Mouse (Mus musculus) kidney, embryonic 15.5 days (tissue): Measurements from ENCODE around the gene Wnt2. TPM values are rescaled to one million over a fixed set of nuclear protein-coding genes. Genes with fewer than 3 reads are reported as not detected.

ENCODE experiments used
- ATAC-seq: fragments of 200-750 bp; cut with Nextera tagmentation; replicated peaks from 2 replicates; pipeline ENCODE4 v1.8.0; 2017; ENCODE audit warnings: moderate TSS enrichment; ENCODE audit not compliant: low FRiP score
- H3K27ac ChIP-seq: fragments of 300-500 bp; sonication (generic); 2 replicates; pipeline ENCODE4 v1.5.1; 2015; ENCODE audit warnings: mild to moderate bottlenecking, inconsistent platforms
- H3K27me3 ChIP-seq: fragments of 300-500 bp; sonication (generic); 2 replicates; pipeline ENCODE4 v1.6.1; 2015; ENCODE audit warnings: inconsistent platforms
- H3K36me3 ChIP-seq: fragments of 300-500 bp; sonication (generic); 2 replicates; pipeline ENCODE4 v1.6.1; 2015; ENCODE audit warnings: inconsistent platforms
- H3K4me1 ChIP-seq: fragments of 300-500 bp; sonication (generic); 2 replicates; pipeline ENCODE4 v1.6.1; 2015; ENCODE audit warnings: inconsistent platforms
- H3K4me2 ChIP-seq: fragments of 300-500 bp; sonication (generic); 2 replicates; pipeline ENCODE4 v1.6.1; 2015; ENCODE audit warnings: moderate library complexity, mild to moderate bottlenecking, inconsistent platforms
- H3K4me3 ChIP-seq: fragments of 300-500 bp; sonication (generic); replicated peaks from 2 replicates; pipeline ENCODE4 v1.5.1; 2015; ENCODE audit warnings: mild to moderate bottlenecking, inconsistent platforms
- H3K9ac ChIP-seq: fragments of 300-500 bp; sonication (generic); 2 replicates; pipeline ENCODE4 v1.6.1; 2015; ENCODE audit warnings: mild to moderate bottlenecking, inconsistent platforms
- H3K9me3 ChIP-seq: fragments of 300-500 bp; sonication (generic); replicated peaks from 2 replicates; pipeline ENCODE4 v1.6.1; 2016; ENCODE audit warnings: inconsistent platforms
- WGBS: fragments of 180-500 bp; shearing (Covaris S2); methylation state at CpG from one replicate; pipeline ENCODE4 v1.1.7; 2015; ENCODE audit warnings: mixed read lengths; 5-methylcytosine and 5-hydroxymethylcytosine counted together
- polyA plus RNA-seq: library from polyadenylated mRNA; unstranded; fragments of >200 nt; fragmentation: Nextera tagmentation; extraction: Ambion mirVana; gene quantifications from 2 replicates; pipeline ENCODE4 v1.2.1, GENCODE M21; 2015

Gene Wnt2
- polyA plus RNA-seq = 1.1 and 2.9 TPM in 2 replicates

DNA sequence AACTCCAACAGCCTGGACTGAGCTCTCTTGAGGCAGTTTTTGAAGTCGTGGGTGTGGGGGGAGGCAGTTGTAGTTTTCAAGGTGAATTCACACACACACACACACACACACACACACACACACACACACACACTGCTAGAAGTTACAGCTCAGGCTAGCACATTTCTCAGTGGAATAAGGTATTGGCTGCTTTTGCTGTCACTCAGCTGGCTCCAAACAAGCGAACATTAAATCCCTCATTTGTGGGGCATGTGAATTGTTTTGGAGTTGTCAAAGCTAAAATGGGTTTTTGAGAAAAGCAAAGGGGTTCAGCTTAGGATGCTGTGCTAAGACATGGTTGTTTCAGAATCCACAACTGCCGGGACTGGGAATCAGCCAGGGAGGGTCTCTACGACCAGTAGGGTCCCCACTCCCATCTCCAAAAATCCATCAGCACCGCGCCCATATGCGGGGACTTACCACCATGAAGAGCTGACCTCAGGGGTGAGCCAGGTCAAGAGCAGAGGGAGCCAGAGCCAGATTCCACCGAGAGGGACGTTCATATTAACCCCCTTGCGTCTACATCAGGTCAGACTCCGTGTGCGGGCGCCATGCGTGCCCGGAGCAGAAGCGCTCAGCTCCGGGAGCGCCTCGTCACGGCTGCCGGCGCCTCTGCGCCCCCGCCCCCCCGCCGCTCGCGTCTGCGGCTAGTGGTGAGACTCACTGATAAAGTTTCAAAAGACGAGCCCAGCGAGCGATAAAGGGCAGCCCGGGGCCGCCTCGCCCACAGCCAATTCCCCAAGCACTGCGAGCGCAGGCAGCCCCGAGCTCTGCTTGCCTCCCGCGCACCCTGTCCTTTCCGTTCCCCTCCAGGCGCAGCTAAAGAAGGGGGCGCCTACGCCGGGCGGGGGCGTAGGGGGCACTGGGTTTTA is at the start of gene Wnt2:
TSS of gene Wnt2 (minus strand) at position 840 of the 911 bp plus-strand sequence.
- Histone ChIP-seq H3K9me3 (no peaks in the 10 kb centered on the region), H3K36me3 (no peaks in the 10 kb centered on the region), H3K27me3 (peaks cover 53% of the 10 kb centered on the region), H3K4me1 (peaks cover 25% of the 10 kb centered on the region), H3K9ac (0 out of 2 replicates have a peak within 1 kb of the TSS, but pooled peaks have one; percentile 29), H3K27ac (no peak within 1 kb of the TSS), H3K4me2 (peak within 1 kb of the TSS; percentile 93), H3K4me3 (peak within 1 kb of the TSS; percentile 52)
- ATAC-seq = peak; percentile 65
- under 1% methylated on average over 47 of the region's 47 CpGs for WGBS

DNA sequence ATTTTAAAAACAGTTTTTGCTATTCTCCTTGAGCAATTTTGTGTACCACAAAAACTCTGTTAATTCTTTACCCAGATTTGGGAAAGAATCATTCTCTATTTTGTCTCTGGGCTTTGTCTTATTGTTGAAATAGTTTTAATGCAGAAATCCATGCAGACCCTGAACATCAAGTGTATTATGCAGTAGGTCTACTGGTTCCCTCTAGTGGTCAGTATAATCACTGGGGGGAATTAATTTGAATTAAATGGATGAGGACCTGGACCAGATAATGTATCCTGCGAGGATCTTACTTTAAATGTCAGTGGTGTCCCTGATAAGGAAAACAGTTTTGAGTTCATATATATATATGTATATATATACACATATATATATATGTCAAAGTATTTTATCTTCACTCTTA is 48.2 kb upstream of the Wnt2 start:
- no peak overlapping the region for H3K9ac ChIP-seq
- H3K4me3 ChIP-seq = no peak overlapping the region
- no peak overlapping the region for H3K27ac ChIP-seq
- WGBS = 26% methylated on average over 1 of the region's 1 CpGs
- H3K36me3 ChIP-seq = no peaks in the 10 kb centered on the region
- ATAC-seq = no peak
- no peak overlapping the region for H3K4me2 ChIP-seq
- H3K27me3 ChIP-seq = no peaks in the 10 kb centered on the region
- no peaks in the 10 kb centered on the region for H3K9me3 ChIP-seq
- H3K4me1 ChIP-seq = no peaks in the 10 kb centered on the region

DNA sequence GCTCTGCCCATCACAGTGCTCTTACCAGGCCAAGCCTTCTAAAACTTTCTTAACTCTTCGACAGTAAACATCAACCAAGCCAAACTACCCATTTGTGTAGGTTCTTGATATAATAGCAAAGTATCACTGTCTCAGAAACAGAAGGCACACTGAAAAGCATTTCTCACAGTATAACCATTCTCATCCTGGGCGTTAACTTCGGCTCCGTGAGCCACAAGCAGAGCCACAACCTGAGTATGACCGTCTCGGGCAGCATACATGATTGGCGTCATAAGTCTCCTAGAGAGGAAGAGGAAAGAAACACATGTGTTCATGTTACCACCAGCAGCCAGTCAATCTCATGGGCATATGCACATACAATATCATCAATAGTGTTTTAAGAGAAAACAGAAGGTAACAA is 46.6 kb upstream of the Wnt2 start:
- Histone ChIP-seq H3K9ac (no peak overlapping the region), H3K4me2 (no peak overlapping the region), H3K4me1 (no peaks in the 10 kb centered on the region), H3K27me3 (no peaks in the 10 kb centered on the region), H3K36me3 (no peaks in the 10 kb centered on the region), H3K4me3 (no peak overlapping the region), H3K9me3 (no peaks in the 10 kb centered on the region), H3K27ac (no peak overlapping the region)
- WGBS = 80% methylated on average over 7 of the region's 7 CpGs
- ATAC-seq = no peak

DNA sequence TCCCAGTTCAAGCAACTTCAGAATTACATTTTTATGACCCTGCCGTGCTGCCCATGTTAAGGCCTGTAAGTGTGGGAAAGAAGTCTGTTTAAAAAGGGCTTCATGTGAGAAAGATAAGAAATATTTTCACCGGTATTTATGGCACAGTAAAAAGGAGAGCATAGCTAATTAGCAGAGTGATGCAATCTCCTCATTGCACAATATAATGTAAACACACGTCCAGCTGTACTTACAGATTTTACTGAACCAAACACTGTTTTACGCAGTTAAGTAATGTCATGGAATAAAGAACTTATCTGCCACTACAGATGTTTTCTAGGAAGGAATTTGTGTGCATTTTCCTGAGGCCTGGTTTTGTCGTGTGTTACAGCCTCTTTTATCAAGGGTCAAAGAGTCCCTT is 46.2 kb upstream of the Wnt2 start:
- no peak for ATAC-seq
- Histone ChIP-seq H3K9me3 (no peaks in the 10 kb centered on the region), H3K9ac (no peak overlapping the region), H3K4me3 (no peak overlapping the region), H3K36me3 (no peaks in the 10 kb centered on the region), H3K4me2 (no peak overlapping the region), H3K27me3 (no peaks in the 10 kb centered on the region), H3K4me1 (no peaks in the 10 kb centered on the region), H3K27ac (no peak overlapping the region)
- 50% methylated on average over 5 of the region's 5 CpGs for WGBS

DNA sequence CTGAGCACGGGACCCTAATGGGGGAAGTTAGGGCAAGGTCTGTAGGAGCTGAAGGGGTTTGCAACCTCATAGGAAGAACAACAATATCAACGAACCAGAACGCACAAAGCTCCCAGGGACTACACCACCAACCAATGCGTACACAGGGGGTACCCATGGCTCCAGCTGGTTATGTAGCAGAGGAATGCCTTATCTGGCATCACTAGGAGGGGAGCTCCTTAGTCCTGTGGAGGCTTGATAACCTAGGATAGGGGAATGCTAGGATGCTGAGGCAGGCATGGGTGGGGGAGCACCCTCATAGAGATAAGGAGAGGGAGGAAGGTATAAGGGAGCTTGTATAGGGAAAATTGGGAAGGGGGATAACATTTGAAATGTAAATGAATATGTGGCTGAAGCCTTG is 27.5 kb upstream of the Wnt2 start:
- Histone ChIP-seq H3K4me1 (no peaks in the 10 kb centered on the region), H3K27ac (no peak overlapping the region), H3K9me3 (no peaks in the 10 kb centered on the region), H3K4me2 (no peak overlapping the region), H3K9ac (no peak overlapping the region), H3K27me3 (no peaks in the 10 kb centered on the region), H3K4me3 (no peak overlapping the region), H3K36me3 (no peaks in the 10 kb centered on the region)
- ATAC-seq = no peak
- 87% methylated on average over 4 of the region's 4 CpGs for WGBS

DNA sequence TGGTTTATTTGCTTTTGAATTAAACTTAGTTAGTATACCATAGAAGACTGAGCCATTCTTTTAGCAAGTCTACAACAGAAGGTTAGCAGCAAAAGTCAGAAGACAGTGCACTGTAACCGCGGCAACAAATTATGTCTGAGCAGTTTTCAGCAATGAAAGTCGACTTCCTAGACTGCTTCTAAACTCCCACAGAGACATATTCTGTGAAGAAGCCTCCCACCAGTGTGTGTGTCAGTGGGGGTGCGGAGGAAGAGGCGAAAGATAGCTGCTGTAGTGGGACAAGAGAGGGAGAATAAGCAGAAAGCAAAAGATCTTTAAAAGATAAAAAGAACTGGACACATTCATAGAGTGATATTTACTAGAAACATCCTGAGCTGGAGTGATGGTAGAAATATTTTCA is 21.3 kb upstream of the Wnt2 start:
- 72% methylated on average over 5 of the region's 5 CpGs for WGBS
- Histone ChIP-seq H3K4me1 (no peaks in the 10 kb centered on the region), H3K4me3 (no peak overlapping the region), H3K9ac (no peak overlapping the region), H3K36me3 (no peaks in the 10 kb centered on the region), H3K27me3 (no peaks in the 10 kb centered on the region), H3K9me3 (no peaks in the 10 kb centered on the region), H3K4me2 (no peak overlapping the region), H3K27ac (no peak overlapping the region)
- ATAC-seq = no peak

DNA sequence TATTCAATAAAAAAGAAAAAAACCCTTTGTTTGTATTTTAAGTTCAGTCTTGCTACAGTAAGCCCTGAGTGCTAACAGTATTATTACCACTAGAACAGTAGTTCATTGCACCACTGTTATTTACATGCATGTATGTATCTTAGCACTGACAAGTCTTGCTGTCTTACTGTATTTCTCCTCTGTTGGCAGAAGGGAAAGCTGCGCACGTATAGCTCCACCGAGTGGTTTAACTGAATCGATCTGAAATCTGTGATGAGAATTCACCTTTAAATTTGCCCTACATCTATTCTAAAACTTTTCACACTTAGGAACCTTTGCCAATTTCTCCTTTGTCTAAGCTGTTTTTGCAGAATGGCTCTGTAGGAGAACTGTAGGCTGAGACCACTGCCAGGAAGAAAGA is 13.9 kb upstream of the Wnt2 start:
- H3K36me3 ChIP-seq = no peaks in the 10 kb centered on the region
- no peaks in the 10 kb centered on the region for H3K27me3 ChIP-seq
- H3K9me3 ChIP-seq = no peaks in the 10 kb centered on the region
- no peak overlapping the region for H3K27ac ChIP-seq
- H3K4me3 ChIP-seq = no peak overlapping the region
- no peaks in the 10 kb centered on the region for H3K4me1 ChIP-seq
- H3K4me2 ChIP-seq = no peak overlapping the region
- WGBS = 80% methylated on average over 4 of the region's 4 CpGs
- no peak overlapping the region for H3K9ac ChIP-seq
- ATAC-seq = no peak

DNA sequence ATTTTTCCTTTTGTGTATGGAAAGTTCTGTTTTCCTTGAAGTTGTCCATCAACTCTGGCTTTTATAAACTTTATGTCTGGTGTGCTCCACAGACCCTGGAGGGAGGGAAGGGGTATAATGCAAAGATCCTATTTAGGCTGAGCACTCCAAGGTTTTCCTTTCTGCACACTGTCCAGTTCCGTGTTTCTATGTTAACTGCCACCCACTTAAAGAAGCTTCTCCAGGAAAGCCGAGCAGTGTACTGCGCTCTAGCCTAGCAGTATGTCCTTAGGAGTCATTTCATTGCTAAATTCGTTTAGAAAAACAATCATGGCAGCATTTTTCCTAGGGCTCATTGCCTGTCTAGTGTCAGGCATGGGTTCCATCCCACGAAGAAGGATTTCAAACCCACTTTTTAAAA is 12.8 kb upstream of the Wnt2 start:
- no peaks in the 10 kb centered on the region for H3K9me3 ChIP-seq
- no peak overlapping the region for H3K4me2 ChIP-seq
- no peak overlapping the region for H3K9ac ChIP-seq
- H3K4me3 ChIP-seq = no peak overlapping the region
- H3K4me1 ChIP-seq = no peaks in the 10 kb centered on the region
- WGBS = 79% methylated on average over 5 of the region's 5 CpGs
- H3K36me3 ChIP-seq = no peaks in the 10 kb centered on the region
- H3K27me3 ChIP-seq = no peaks in the 10 kb centered on the region
- H3K27ac ChIP-seq = no peak overlapping the region
- no peak for ATAC-seq

DNA sequence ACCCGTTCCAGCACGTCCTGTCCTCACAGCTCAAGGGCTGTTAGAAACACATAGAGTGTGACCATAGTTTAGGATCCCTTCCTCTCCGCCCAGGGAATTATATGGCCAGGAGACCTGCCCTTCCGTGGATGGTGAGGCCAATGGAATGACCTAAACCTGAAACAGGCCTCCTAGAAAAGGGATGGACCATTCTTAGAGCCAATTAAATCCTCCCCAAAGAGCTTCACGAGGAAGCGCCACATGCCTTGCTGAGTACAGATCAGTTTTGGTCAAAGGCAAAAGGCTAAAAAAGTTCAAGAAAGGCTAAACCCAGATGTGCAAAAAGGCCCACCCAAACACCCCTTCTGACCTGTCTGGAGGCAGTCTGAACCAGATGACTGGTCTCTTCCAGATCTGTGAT is 1.9 kb upstream of the Wnt2 start:
- Histone ChIP-seq H3K36me3 (no peaks in the 10 kb centered on the region), H3K9me3 (no peaks in the 10 kb centered on the region), H3K27me3 (peaks cover 53% of the 10 kb centered on the region), H3K9ac (no peak overlapping the region), H3K4me2 (peak overlapping the region; percentile 93), H3K4me1 (peaks cover 25% of the 10 kb centered on the region), H3K27ac (no peak overlapping the region), H3K4me3 (peak overlapping the region; percentile 52)
- ATAC-seq = no peak
- WGBS = 17% methylated on average over 6 of the region's 6 CpGs

DNA sequence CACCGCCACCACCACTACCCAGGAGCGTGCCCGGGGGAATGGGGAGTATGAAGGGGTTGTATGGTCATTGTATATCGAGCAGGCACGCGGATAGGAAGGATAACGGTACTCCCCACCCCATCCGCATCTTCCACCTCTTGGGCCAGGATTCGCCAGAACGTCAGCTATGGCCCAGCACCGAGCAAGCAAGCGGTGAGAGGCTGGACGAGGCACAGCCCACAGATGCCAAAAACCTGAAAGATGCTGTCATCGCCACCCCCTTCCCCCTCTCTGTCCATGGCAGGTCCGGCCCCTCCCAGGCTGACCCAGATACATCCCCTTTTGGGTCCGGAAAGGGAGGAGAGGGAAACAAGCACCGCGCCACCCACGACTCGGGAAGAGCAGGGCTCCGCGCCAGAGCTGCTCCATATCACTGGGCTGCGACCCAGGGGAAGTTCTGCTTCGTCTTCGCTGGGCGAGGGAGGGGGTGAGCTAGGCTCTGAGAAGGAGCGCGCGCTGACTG is 1.2 kb upstream of the Wnt2 start:
- Histone ChIP-seq H3K4me3 (peak overlapping the region; percentile 52), H3K4me2 (peak overlapping the region; percentile 93), H3K4me1 (peaks cover 25% of the 10 kb centered on the region), H3K9ac (0 out of 2 replicates have a peak overlapping the region, but pooled peaks have one; percentile 10), H3K9me3 (no peaks in the 10 kb centered on the region), H3K27ac (no peak overlapping the region), H3K27me3 (peaks cover 53% of the 10 kb centered on the region), H3K36me3 (no peaks in the 10 kb centered on the region)
- peak; percentile 76 for ATAC-seq
- WGBS = 1% methylated on average over 29 of the region's 29 CpGs

DNA sequence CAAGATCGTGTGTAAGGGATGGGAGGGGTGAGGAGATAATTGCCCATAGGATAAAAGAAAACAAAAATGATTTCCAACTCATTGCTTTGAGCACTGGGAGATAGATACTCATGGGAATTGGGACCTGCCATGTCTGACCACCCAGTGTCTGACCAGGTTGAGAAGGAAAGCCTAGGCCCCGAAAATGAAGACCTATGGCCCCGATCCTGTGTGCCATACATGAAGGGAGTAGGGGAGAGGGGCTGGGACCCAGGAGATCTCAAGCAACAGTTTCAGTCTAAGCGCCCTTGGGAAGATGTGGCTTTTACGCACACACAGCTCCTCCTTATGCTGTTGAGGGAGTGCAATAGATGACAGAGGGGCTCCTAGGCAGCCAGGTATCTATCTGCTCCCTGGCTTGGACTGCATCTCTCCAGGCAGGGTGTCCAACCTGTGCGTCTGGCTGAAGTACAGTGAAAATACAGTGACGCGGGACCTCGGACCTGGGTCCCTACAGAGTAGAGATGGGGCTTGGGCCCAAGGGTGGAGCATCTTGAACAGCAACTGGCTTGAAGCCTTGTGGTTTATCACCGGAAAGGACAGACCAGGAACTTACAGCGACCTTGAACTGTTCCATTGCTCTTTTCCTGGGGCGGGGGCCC is 603 bp upstream of the Wnt2 start:
- no peak overlapping the region for H3K9ac ChIP-seq
- peak; percentile 52 for ATAC-seq

DNA sequence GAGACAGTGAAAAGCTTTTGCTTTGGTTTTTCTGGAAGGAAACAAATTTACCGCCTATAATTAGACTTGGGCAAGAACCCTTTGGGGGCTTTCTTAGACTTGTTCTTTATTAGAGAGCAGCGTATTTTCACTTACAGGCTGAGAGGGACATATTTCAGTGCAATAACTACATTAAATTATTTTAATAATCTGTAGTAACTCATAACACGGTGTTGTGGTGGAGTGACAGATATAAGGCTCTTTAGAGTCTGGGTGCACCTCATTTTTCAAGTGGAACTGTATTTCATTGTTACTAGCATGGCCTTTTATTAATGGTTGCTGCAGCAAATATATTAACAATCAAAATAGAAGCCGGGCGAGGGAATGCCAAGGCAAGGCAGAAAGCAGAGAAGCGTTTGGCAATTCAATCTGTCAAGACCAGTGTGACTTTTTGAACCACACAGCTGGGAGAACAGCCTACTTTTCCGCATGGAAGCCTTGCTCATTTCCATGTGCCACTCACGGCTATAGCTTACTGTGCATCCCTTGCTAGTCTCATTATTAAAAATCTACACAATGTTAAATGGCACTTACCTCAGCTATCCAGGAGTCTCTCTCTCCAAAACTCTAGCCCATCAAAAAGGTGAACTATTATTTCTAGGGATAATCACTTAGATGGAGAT is 6.1 kb downstream of the Wnt2 start:
- Histone ChIP-seq H3K27ac (no peak overlapping the region), H3K27me3 (peaks cover 13% of the 10 kb centered on the region), H3K4me3 (no peak overlapping the region), H3K9ac (no peak overlapping the region), H3K36me3 (no peaks in the 10 kb centered on the region), H3K9me3 (no peaks in the 10 kb centered on the region), H3K4me1 (no peaks in the 10 kb centered on the region), H3K4me2 (no peak overlapping the region)
- no peak for ATAC-seq
- 50% methylated on average over 8 of the region's 8 CpGs for WGBS

More for the DNA sequence above, 603 bp upstream of the Wnt2 start:
- no peaks in the 10 kb centered on the region for H3K9me3 ChIP-seq
- no peak overlapping the region for H3K27ac ChIP-seq
- no peaks in the 10 kb centered on the region for H3K36me3 ChIP-seq
- peaks cover 53% of the 10 kb centered on the region for H3K27me3 ChIP-seq
- WGBS = 9% methylated on average over 12 of the region's 12 CpGs
- peak overlapping the region; percentile 52 for H3K4me3 ChIP-seq
- H3K4me1 ChIP-seq = peaks cover 25% of the 10 kb centered on the region
- H3K4me2 ChIP-seq = peak overlapping the region; percentile 93
